Mouse (Mus musculus) cerebellum, postnatal 36 days (tissue): ENCODE data around the gene Ccdc6.

Source experiments
- DNase-seq, 2 experiments: peaks; one replicate each; pipeline ENCODE4 v3.0.0; 2021 to 2022; ENCODE audit warnings: mixed read lengths in 2 of 2

Gene Ccdc6

DNA sequence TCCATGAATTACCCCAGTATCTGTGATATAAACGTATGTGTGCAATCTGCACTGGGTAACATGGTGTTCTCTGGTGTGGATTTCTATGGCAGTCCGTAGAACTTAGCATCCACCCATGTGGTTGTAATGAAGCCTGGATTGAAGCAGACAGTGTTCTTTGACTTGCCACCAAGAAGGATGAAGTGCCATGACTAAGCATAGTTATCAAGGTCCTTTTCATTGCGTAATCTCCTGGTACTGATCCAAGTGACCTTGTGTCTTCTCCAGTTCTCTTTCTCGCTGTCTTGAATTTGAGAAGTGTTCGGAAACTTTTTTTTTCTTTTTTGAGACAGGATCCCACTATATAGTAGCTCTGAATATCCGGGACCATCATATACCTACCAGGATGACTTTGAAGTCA lies 127.7 kb downstream of the Ccdc6 start:
- DNase-seq = no peak

DNA sequence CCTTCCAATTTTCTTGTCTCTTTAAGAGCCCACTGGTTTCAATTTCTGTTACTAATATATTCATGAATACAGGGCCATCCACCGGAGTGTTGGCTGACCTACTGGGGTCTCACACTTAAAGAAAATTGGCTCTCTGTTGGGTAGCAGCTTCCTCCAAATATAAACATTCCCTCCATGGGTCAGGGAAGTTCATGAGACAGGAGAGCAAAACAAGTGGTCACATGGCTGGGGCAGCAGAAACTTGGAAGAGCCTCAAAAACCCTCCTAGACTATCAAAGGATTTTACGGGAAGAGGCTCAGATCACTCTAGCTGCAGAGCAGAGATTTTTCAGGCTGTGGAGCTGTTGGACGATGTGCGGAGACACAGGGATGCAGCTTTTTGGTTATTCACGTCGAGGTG lies 128.8 kb downstream of the Ccdc6 start:
- DNase-seq = no peak

GRCm38 (mm10) chr10:70226608-70227007 lies 129.7 kb downstream of the Ccdc6 start:
- no peak for DNase-seq

GRCm38 (mm10) chr10:70230352-70230751 lies 133.4 kb downstream of the Ccdc6 start:
- DNase-seq = no peak

DNA sequence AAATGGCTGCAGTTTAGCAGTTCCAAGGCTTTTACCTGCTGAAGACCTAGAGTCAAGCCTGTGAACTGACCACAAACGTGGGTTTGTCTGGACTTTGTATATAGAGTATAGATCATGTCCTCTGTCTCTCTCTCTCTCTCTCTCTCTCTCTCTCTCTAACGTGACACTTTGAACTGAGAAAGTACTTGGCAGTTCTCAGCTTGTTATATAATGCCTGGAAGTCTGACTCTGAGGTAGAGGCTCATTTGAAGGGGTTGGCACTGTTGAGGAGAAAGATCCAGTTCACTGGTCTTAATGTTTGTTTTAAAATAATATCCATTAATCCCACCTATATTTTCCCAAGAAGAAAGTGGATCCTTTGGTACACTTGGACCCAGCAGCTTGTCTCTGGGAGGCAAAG lies 141.0 kb downstream of the Ccdc6 start:
- DNase-seq = no peak
